Mouse (Mus musculus) kidney, adult 9 months (tissue): Measurements from ENCODE around the gene Crisp3.
A peak's percentile ranks its signal among the peaks of the same experiment; 100 is the strongest.
"Not testable (repeated sequence)": the region's sequence is repeated elsewhere in the genome, so short reads cannot be mapped to it uniquely, and the experiment has no call there.

Experiments used
- DNase-seq: peaks from one replicate; pipeline ENCODE4 v3.0.0; 2022

Gene Crisp3

GRCm38 (mm10) chr17:40242135-40242534, at the start of gene Crisp3:
Gene Crisp3, minus strand, starts transcription at chr17:40242288.
- no peak for DNase-seq

- DNase-seq, result no peak
Observed at GRCm38 (mm10) chr17:40285435-40285834, 43.3 kb upstream of the Crisp3 start.

- DNase-seq, result no peak
Observed at GRCm38 (mm10) chr17:40275519-40275918, 33.4 kb upstream of the Crisp3 start.

GRCm38 (mm10) chr17:40274906-40275470, 32.9 kb upstream of the Crisp3 start:
- DNase-seq, result no peak

GRCm38 (mm10) chr17:40252487-40252886, 10.4 kb upstream of the Crisp3 start:
- DNase-seq, result no peak

- no peak for DNase-seq
Observed at GRCm38 (mm10) chr17:40208540-40208939, 33.5 kb downstream of the Crisp3 start, which contains the start of gene Pgk2. Gene Pgk2, minus strand, starts transcription at chr17:40208640.

- peak; percentile 2 for DNase-seq
Observed at GRCm38 (mm10) chr17:40201803-40202202, 40.3 kb downstream of the Crisp3 start.

GRCm38 (mm10) chr17:40190192-40190591, 51.9 kb downstream of the Crisp3 start:
- not testable (repeated sequence) for DNase-seq
